Mouse (Mus musculus) testis, adult 2 months (tissue): ENCODE data around the gene Ovca2.

Experiments
- CTCF ChIP-seq: fragments of 200-500 bp; IDR thresholded peaks from 2 replicates; pipeline ENCODE4 v1.5.1; 2012; ENCODE audit warnings: low read depth, mild to moderate bottlenecking, inconsistent platforms, low read length, moderate library complexity; ENCODE audit not compliant: control insufficient read depth, insufficient read depth, insufficient replicate concordance
- POLR2A ChIP-seq: fragments of 200-500 bp; IDR thresholded peaks from 2 replicates; pipeline ENCODE4 v1.6.1; 2012; ENCODE audit warnings: low read depth, mild to moderate bottlenecking, inconsistent platforms, low read length, moderate library complexity; ENCODE audit not compliant: control insufficient read depth

GRCm38 (mm10) chr11:75145841-75146240 lies 32.8 kb downstream of the Ovca2 start:
- TF ChIP-seq POLR2A: no peak
- no peak for TF ChIP-seq CTCF
